Mouse (Mus musculus) CH12.LX (cell line): ENCODE measurements around the gene Foxk1.

Experiments
- CTCF ChIP-seq, 2 experiments: IDR thresholded peaks in 1 of 2; conservative IDR thresholded peaks in 1 of 2; 2 replicates each; pipeline ENCODE4 v1.5.1; 2011 to 2012; ENCODE audit warnings: low read depth in 2 of 2, low read length in 2 of 2, improper control_type of control experiment in 1 of 2, inconsistent platforms in 1 of 2, mild to moderate bottlenecking in 1 of 2, moderate library complexity in 1 of 2
- E2F4 ChIP-seq: IDR thresholded peaks from 2 replicates; pipeline ENCODE4 v1.6.1; 2011; ENCODE audit warnings: low read depth, low read length, improper control_type of control experiment; ENCODE audit not compliant: insufficient replicate concordance
- EP300 ChIP-seq: IDR thresholded peaks from 2 replicates; pipeline ENCODE4 v1.6.1; 2011; ENCODE audit warnings: low read length, improper control_type of control experiment
- ETS1 ChIP-seq: conservative IDR thresholded peaks from 2 replicates; pipeline ENCODE4 v1.6.1; 2012; ENCODE audit warnings: low read depth, mild to moderate bottlenecking, inconsistent platforms, low read length, improper control_type of control experiment, moderate library complexity
- MYC ChIP-seq: IDR thresholded peaks from 2 replicates; pipeline ENCODE4 v1.6.1; 2011; ENCODE audit warnings: low read depth, mild to moderate bottlenecking, improper control_type of control experiment, low read length
- NELFE ChIP-seq: IDR thresholded peaks from 2 replicates; pipeline ENCODE4 v1.6.1; 2011; ENCODE audit warnings: low read depth, low read length, improper control_type of control experiment
- PAX5 ChIP-seq: IDR thresholded peaks from 2 replicates; pipeline ENCODE4 v1.6.1; 2012; ENCODE audit warnings: low read length, inconsistent platforms, mixed read lengths
- POLR2A ChIP-seq: IDR thresholded peaks from 2 replicates; pipeline ENCODE4 v1.6.1; 2011; ENCODE audit warnings: low read depth, mild to moderate bottlenecking, improper control_type of control experiment, low read length
- SIN3A ChIP-seq: IDR thresholded peaks from 2 replicates; pipeline ENCODE4 v1.6.1; 2012; ENCODE audit warnings: low read length, improper control_type of control experiment, inconsistent platforms
- UBTF ChIP-seq: IDR thresholded peaks from 2 replicates; pipeline ENCODE4 v1.6.1; 2012; ENCODE audit warnings: low read depth, mild to moderate bottlenecking, inconsistent platforms, low read length, improper control_type of control experiment, moderate library complexity
- ZKSCAN1 ChIP-seq: IDR thresholded peaks from 2 replicates; pipeline ENCODE4 v1.6.1; 2012; ENCODE audit warnings: low read depth, inconsistent platforms, low read length, improper control_type of control experiment, borderline replicate concordance

DNA sequence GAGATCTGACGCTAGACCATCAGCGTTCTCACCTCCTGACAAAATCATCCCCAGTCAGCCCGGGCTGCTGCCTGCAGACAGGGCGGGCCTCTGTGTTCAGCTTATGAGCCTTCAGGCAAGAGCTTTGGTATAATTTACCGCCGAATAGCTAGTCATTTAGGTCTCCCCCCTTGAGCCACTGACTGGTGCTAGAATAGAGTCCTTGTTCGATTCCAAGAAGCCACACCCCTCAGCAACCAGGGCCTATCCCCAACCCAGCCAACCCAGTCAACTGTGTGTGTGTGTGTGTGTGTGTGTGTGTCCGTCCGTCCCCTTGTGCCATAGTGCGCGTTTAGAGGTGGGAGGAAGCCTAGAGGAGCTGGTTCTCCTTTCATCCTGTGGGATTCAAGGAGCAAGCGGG, 29.7 kb downstream of the Foxk1 start:
- TF ChIP-seq CTCF (conservative IDR thresholded peaks at IDR 0.05 in 1 of 2, IDR thresholded peaks at IDR 0.05 in 1 of 2; ENCODE audit: low read depth in 2 of 2, low read length in 2 of 2) (no peak), POLR2A (no peak), ZKSCAN1 (no peak), ETS1 (no peak), E2F4 (no peak), PAX5 (no peak), UBTF (no peak), NELFE (no peak), SIN3A (no peak), EP300 (no peak), MYC (no peak)
